Mouse (Mus musculus): Measurements from ENCODE around the gene 9930021J03Rik.

DNA sequence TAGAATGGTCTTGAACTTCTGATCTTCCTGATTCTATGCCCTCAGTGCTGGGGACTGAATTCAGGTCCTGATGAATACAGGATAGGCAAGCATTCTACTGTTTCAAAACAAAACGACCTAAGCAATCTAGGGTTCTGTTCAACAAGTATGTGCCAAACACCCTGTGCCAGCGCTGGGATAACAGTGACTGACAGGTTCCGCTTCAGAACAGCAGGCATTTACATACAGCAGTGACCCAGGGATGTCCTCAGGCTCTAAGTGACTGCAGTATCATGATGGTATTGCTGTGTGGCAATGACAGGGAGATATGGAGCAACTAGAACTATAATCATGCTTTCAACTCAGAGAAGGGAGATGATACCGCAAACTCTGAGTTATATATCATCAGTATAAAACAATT lies 92.3 kb downstream of the 9930021J03Rik start:
- TF ChIP-seq CTCF (IDR thresholded peaks at IDR 0.05; ENCODE audit: borderline replicate concordance, extremely low read depth, insufficient read depth, insufficient read length): no peak
- TF ChIP-seq POLR2A (IDR thresholded peaks at IDR 0.05; ENCODE audit: borderline replicate concordance, extremely low read depth, insufficient read depth, insufficient read length, poor library complexity, severe bottlenecking): no peak
